Mouse (Mus musculus) adrenal gland (tissue): ENCODE measurements at regions not wholly inside any gene's neighbourhood (a gene's known extent, or its start where the extent isn't known, plus 50 kb on each side); places are given as distances from the start of the nearest gene placed in this dataset.
"Not testable (repeated sequence)": the region's sequence is repeated elsewhere in the genome, so short reads cannot be mapped to it uniquely, and the experiment has no call there.

Experiments used
- intact Hi-C: fragments of 180-260 bp; cut with DNase I; formaldehyde crosslinking; loops from one replicate; pipeline ENCODE4 v1.15.1; 2025

DNA sequence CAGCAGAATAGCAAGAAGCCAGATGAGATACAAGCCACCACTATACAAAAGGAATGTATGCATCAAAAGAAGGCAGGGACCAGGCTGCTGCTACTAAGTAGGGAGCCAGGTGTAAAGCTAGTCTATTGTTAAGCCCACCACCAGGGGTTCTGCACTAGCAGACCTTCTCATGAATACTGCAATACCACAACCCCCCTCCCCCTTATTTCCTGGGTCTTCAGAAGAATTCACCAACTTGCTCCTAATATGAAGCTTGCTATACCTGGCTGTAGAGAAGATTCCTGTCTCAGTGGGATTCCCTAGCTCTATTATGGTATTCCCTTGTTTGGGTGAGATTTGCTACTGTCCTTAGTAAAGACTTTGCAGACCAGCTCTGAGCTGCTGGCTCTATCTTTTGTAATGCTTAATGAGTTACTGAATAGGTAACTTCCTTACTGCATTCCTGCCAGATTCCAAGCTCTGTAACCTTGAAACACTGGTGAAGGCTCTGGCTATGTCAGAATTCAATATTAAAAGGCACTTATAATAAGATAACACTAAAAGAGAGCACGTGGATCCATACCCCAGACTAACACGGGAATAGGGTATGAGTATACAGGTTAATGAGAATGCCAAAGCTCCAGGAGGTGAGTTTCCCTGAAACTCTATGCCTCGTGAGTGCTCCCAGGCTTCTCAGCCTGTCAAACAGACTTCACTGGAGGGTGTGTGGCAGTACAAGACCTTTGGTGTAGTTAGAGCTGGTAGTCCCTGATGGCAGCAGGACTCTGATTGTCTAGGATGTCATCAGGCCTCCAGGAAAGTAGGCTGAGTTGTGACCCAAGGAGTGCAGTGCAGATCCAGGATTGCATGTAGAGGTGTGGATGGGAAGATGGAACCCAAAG, 455.5 kb downstream of the Plxdc2 start:
- intact Hi-C loops: not testable (repeated sequence)

- intact Hi-C loops: no loop called here
Observed at GRCm38 (mm10) chr2:16820442-16820841, 464.3 kb downstream of the Plxdc2 start.

DNA sequence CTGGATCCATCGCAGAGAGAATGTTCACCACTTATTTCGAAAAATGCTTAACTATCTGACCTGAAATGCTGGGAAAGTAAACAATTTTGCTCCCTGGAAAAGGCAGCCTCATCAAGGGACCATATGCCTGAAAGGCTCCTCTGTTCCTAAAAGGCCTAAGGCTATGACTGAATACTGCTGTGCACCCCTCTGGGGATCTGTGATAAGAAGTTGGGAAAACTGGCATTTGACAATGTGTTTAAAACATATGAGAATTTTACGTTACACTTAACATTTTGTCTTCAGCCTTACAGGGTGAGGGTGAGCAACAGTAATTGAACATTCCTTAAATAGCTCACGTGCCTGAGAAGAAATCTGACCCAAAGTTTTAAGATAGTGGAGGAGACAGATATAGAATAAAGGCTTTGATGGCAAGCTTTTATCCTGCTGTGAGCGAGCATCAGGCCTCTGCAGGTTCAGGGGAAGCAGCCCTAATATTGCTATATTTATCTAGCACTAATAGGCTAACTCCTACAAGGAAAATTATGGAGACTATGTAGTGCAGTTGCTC, 468.7 kb downstream of the Plxdc2 start:
- intact Hi-C loops: no loop called here

DNA sequence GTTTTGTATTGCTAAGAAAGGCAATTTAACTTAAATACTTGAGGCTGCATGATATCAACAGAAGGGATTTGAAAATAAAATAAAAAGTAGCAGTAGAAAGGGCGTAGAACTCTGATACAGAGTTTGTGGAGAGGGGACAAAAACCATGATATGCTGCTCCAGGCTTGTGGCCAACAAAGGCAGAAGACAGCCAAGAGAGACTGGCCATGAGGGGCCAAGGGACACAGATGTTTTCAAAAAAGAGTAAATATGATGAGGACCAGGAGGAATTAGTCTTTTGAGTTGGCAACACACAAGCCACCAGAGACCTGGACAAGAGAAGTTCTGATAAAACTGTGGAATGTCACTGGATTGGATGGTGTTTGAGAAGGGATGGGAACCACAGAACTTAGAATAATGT, 471.2 kb downstream of the Plxdc2 start:
- intact Hi-C loops: no loop called here

DNA sequence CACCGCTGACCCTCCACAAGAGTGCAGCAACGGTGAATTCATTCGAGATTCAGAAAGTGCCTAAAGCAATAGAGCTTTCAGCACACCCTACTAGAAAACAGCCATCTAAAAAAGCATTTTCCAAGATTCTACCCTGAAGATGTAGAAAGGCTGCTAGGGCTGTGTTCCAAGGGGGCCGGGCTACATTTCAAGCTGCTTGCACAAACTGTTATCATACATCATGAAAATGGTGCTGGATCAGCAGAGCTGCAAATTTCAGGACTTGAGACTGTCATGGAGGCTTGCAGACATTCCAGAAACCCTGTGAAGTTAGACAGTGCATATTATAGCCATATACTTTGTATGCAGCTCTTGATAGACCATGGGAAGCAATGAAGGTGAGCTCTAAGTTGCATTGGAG, 479.9 kb downstream of the Plxdc2 start:
- intact Hi-C loops: no loop called here

DNA sequence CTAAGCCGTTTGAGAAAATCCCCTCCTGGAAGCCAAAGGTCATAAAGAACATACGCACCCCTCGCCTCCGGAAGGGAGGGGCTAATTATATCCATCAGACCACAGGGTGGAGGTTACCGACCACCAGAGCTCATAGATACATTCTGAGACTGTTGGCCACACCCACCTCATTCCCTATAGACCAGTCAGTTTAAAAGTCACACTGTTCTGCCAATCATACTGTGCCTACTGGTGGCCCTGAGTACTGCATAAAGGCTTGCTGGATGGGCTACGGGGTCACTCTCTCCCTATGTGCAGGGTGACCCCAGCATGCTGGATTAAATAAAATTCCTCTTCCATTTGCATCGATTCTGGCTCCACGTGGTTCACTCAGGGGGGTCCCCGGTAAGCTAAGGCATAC, 482.6 kb downstream of the Plxdc2 start:
- intact Hi-C loops: no loop called here

DNA sequence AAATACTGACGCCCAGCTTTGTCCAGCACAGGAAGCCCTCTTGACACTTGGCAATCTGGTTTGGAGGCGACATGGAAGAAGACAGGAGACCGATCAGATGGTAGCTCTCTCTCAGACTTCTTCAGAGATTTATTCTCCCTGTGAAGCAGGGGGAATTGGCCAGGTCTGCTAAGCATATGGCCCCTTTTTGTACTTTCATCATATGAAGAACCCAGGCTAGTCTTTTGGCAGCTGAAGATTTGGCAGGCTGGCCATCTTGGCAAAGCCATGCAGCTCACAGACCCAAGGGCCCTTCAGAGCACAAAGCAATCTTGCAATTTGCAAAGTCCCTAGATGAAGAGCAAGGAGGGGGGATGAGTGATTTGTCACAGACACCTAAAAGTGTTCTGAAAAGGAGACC, 493.8 kb downstream of the Plxdc2 start:
- intact Hi-C loops: no loop called here

DNA sequence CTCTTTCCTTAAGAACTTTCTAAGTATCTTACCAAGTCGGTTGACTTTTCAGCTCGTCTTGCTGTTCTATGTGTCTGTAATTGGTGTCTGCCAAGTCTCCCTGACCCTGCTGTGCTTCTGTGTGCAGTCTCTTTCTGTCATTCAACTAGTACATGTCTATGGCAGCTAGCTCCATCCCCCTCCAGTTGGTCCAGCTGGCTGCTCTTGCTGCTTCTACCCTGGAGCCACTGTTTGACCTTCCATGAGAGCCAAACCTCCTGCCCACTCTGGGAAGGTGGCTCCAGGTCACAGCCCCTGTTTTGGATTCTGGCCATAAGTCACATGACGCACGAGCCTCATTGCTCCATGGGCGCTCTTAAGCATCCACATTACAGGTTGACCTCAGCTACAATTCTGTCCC, 504.0 kb downstream of the Plxdc2 start:
- intact Hi-C loops: no loop called here

DNA sequence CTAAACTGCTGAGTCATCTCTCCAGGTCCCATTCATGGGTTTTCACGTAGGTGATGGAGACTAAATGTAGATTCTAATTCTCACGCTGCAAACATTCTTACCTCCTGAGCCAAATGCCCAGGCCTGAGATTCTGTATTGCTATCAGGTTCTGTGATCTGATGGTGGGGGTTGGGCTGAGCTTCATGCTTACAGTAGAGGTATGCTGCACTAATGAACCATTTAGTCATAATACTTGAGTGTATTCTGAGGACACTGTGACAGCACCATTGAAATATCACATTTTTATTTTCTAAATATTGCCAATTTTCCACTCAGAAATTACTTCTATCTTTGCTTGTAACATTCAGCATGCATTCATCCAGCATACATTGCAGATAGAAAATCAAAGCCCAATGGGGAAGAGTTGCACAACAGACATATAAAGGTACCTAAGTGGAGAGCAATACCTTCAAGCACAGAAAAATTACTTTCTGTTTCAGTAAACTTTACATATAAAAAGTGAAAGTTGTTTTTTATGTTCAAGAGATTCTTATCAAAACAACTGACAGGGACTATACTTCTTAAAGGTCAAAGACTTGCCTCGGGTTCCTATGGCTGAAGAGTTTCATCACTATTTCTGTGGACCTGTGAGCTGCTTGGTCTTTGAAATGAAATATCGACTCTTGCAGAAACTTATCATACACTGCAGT, 510.2 kb downstream of the Plxdc2 start:
- intact Hi-C loops: no loop called here

DNA sequence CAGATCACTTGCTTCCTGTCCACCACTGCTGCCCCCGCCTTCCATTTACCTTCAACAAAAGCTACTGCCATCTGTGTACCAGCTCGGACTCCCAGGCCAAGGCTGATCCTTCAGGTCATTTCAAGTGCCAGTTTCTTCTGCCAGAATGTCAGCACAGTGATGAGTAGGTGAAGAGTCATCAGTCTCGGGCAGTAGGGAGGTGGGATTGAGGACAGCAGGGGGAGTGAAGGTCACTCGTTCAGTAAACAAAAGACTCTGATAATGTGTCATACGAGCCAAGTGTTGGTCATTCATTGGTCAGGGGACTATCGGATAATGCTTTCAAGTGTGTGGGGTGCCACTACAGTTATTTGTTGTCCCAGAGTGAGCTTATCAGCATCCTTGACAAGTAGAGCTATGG, 536.3 kb downstream of the Plxdc2 start:
- intact Hi-C loops: not testable (repeated sequence)

GRCm38 (mm10) chr2:16909246-16910038, 553.3 kb downstream of the Plxdc2 start:
- intact Hi-C loops: loop anchor here (5.0 kb wide), 1 partner anchor 1812 kb away; no protein-coding TSS in a partner anchor

DNA sequence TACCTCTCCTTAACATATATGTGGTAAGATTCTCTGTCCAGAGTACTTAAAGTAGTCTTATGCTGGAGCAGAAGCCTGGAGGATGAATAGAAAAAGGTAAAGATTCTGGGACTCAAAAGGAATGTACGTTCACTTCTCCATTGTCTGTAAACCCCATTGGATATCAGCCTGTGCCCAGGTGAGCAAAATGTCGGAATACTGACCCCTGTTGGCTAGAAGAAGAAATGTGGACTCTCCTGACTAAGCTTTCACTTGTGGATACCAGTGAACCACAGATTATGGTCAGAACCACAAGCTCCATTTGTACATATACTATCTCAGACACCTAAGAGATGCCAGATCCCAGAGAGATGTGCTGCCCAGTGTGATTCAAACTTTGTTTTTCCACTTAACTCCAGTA, 558.5 kb downstream of the Plxdc2 start:
- intact Hi-C loops: loop anchor here (2.0 to 5.0 kb wide), 2 partner anchors 558 to 1817 kb away; partner anchors contain the start of gene Plxdc2

DNA sequence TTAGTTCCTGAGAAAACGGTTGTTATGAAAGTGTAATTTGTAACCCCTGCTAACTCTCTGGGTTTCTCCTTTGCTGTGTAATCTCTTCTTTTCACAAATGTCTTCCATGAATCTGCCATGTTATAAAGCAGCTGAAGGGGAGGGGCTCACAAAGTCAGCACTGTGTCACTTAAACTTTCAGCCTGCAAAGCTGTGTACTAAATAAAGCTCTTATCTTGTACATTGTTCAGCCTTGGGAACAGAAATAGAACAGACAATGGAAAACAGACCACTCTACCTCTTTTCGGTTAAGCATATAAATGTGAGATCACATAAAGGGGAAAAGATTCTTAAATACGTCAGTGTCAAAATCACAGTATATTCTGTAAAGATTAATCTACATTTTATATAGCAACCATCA, 573.9 kb downstream of the Plxdc2 start:
- intact Hi-C loops: no loop called here

- intact Hi-C loops: no loop called here
Observed at GRCm38 (mm10) chr2:16959432-16959831, 603.3 kb downstream of the Plxdc2 start.

GRCm38 (mm10) chr2:16977380-16977779, 621.3 kb downstream of the Plxdc2 start:
- intact Hi-C loops: no loop called here

- intact Hi-C loops: no loop called here
Observed at GRCm38 (mm10) chr2:16982823-16983222, 626.7 kb downstream of the Plxdc2 start.

DNA sequence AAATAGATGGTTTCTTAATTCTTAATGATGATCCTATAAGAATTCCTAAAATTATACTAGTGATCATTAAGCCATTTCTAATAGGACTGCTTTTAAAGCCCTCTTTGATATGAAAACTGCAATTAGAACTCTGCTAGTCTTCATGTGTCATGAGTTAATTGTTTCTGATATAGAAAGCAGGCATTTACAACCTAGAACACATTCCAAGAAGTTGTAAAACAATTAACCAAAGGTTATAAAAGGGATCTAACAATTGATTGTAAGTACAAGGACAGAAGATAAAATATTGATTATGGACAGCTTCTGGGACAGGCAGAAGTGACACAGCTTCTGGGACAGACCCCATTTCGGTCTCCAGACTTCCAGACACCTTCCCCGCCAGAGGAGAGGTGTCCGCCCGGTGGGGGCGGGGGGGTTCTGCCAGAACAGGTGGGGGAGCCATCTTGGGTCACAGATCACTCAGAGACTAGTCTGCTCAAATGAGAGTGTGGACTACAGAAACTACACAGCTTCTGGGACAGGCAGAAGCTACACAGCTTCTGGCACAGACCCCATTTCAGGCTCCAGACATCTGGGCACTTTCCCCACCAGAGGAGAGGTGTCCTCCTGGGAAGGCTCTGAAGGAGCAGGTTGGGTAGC, 627.6 kb downstream of the Plxdc2 start:
- intact Hi-C loops: no loop called here
